Mouse (Mus musculus) spleen, adult 18-20 months (tissue): ENCODE measurements around the gene Farp1.

Experiments
- DNase-seq, 2 experiments: peaks; one replicate each; pipeline ENCODE4 v3.0.0; 2022; ENCODE audit warnings: mixed read lengths in 2 of 2

Farp1 gene

DNA sequence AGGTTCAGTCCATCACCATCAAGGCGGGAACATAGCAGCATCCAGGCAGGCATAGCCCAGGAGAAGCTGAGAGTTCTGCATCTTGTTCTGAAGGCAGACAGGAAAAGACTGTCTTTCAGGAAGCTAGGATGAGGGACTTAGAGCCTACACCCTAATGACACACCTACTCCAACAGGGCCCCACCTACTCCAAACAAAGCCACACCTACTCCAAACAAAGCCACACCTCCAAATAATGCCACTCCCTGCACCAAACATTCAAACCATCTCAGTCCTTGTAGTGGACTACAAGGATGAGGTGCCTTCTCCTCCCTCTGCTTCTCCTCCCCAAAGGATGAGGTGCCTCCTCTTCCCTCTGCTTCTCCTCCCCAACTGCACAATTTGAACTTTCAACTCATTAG, 23.5 kb downstream of the Farp1 start:
- DNase-seq = no peak

DNA sequence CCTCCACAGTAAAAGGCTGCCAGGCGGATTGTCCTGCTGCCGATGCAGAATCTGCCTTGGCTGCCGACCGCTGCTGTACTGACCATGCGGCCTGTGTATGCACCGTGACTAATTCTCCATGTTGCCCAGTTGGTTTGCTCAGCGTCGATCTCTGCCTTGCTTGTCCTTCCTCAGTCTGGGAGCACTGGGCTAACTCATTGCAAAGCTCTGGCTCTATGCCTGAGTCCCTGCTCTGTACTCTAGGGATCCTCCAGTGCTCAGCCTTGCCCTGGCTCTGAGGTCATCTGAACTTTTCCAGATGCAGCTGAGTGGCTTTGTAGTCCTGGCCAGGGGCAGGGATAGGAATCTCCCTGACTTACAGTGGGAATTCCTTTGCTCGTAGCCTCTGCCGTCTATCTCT, 24.3 kb downstream of the Farp1 start:
- DNase-seq = no peak

DNA sequence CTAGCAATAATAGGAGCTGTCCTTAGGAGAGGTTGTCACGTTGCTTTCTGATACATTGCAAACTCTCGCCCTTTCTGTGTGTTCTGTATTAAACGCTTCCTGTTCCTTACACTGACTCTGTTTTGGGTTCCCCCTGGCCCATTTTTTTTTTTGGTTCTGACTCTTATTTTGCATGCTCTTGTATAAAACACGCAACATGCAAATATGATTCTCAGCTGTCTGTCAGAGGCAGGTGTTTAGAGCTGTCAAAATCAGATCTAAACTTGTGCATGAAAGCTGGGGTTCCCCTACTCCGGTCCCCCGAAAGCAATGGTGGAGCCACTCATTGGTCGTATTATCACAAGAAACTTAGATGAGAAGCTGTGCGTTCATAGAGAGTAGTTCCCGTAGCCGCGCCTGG, 25.5 kb downstream of the Farp1 start:
- no peak for DNase-seq

DNA sequence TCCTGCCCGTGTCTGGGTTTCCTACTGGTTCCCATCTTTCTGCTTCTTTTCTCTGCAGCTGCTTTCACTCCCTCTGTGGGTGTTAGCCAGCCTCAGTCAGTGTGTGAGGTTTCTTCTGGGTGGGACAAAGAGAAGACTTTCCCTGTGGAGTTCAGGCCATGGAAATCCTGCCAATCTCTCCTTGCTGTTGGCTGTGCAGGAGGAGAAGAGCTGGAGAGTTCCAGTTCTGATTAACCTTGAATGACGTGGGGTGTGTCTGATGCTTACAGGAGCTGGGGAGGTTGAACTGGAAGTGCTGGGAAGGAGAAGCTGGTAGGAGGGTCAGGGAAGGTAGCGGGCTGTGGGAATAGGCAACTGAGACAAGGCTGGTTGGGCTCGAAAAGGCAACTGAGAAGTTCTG, 26.7 kb downstream of the Farp1 start:
- DNase-seq = no peak

DNA sequence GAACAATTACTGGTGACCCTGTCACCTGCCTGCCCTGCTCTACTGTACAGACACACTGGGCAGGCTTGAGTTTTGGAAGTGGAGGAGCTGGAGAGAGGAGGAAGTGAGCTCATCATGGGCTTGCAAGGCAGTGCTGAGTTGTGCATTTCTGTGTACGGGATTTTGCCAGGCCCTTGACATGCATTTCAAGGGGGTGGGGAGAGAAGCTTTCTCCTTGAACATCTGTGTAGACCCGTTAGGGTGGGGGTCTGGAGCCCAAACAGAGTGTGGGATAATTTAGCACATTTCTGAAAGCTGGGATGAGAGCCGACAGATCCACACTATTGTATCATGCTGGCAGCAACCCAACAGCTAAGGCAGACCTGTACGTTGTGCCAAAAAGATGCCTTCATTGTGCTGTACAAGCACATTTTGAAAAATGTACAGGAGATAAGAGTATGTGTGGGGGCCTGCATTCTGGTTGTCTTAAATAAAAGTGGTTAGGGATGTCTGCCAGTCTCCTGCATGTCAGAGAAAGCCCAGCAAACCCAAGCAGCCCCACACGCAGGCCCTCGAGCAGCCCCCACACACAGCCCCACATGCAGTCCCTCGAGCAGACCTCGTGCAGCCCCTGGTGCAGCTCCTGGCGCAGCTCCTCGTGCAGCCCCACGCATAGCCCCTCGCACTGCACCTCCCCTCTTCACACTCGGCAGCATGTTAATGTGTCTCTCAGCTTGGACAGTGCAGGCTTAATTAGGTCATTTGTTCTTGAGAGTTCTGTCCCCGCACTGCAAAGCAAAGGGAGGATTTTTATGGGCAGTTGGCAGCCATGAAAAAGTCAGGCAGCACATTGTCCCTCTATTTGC, 27.5 kb downstream of the Farp1 start:
- DNase-seq = no peak

DNA sequence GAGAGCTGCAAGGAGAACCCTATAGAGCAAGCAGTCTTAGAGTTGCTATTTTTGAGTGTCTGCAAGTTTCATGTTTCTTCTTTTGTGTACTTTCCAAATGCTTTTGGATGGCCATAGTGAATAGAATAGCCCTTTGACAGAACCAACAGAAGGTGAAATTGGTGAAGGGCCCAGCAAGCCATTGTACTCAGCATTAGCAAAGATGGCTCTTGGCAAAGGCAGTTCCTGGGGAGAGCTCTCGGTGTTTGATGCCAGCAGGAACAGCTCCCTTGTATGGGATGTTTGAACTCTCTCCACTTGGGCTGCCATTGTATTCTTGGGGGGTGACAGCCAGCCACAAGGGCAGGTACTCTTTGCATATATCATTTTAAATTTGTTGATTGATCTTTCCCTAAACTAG, 29.7 kb downstream of the Farp1 start:
- no peak for DNase-seq

DNA sequence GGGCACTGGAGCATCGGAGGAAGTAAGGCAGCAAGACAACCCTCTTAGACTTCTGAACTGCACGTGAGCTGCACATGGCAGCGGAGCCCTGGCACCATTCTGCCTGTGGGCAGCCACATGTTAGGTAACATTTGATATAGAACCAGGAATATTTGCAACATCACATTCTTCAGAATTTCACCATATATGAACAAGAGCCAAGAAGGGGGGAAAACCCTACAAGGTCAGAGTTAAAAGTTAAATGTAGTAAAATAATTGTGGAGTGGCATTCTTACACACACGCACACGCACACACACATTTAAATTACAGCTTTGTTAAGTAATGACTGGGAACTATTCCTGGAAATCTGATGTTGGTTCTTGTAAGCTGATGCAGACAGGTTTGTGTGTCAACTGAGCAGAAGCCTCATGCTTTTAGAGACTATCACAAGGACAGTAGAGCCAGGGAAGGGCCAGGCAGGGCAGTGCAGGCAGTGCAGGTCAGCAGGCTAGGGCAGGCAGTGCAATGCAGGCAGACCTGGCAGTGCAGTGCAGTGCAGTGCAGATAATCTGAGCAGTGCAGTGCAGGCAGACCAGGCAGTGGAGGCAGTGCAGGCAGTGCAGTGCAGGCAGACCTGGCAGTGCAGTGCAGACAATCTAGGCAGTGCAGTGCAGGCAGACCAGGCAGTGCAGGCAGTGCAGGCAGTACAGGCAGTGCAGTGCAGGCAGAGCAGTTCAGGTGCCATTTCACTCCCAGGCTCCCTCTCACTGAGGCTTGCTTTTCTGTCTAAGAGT, 38.3 kb downstream of the Farp1 start:
- no peak for DNase-seq

- DNase-seq = no peak
Observed at GRCm38 (mm10) chr14:121074197-121074734, 39.3 kb downstream of the Farp1 start.

GRCm38 (mm10) chr14:121080739-121081138, 45.7 kb downstream of the Farp1 start:
- DNase-seq = no peak

- DNase-seq = no peak
Observed at GRCm38 (mm10) chr14:121082341-121082740, 47.3 kb downstream of the Farp1 start.

DNA sequence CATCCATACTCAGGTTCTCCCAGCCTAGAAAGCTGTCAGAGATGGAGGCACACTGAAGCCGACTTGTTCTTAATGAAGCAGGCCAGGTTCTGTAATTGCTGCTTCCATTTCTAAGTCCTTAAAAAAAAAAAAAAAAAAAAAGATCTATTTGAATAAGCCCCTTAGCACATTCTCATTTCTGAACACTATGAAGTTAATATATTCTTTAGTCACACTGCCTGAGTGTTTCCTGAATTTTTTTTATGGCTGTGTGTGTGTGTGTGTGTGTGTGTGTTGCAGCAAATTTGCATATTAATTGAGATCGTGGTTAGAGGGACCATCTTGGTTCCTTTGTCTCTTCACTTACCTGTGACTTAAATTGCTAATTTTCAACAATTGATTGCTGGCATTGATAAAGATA, 47.8 kb downstream of the Farp1 start:
- no peak for DNase-seq

DNA sequence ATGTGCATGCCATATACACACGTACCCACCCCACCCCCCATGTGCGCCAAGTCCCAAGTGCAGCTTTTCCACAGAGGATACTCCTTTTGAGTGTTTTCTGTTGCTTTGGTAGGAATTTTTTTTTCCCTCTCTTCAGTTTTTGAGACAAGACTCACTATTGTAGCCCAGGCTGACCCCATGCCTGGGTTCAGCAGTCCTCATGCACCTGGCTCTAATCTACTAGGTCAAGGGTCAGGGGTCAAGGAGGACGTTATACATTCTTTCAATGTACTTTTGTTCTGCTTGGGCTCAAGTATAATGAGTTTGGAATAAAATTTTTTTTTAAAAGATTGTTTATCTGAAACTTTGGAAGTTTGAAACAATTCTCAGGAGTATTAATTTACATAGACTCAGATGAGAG, 48.4 kb downstream of the Farp1 start:
- DNase-seq = no peak

DNA sequence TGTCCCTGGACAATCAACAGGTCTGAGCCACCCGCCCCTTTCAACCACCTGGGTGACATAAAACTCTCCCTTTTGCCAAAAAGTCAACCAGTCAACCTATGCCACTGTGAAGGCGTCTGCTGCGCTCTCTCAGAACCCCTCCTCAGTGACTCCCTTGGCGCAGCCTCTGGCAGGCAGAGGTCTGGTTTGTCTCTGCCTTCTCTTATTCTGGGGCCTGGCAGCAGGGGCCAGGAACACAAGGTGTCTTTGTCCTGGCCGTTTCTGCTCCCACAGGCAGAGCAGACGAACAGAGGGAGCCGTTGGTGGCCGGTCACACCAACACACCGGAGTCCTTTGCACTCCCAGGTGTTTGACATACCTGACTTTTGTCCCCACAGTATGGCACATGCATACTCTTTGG, 57.5 kb downstream of the Farp1 start:
- no peak for DNase-seq

DNA sequence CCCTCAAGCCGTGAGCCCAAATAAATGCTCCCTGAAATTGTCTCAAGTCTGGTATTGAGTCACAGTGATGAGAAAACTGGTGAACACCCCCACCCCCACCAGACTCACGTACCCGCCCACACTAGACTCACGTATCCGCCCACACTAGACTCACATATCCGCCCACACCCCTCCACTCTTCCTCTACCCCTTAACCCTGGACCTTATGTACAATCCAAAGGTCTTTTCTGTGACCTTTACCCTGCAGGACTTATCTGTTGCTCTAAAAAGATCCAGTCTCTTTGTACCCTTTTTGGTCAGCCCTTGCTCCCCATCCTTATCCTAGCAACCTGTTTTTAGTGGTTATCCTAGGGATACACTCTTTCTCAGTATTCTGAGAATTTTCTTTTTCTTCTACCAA, 58.9 kb downstream of the Farp1 start:
- DNase-seq = no peak

GRCm38 (mm10) chr14:121097640-121098435, 62.8 kb downstream of the Farp1 start:
- DNase-seq = no peak

DNA sequence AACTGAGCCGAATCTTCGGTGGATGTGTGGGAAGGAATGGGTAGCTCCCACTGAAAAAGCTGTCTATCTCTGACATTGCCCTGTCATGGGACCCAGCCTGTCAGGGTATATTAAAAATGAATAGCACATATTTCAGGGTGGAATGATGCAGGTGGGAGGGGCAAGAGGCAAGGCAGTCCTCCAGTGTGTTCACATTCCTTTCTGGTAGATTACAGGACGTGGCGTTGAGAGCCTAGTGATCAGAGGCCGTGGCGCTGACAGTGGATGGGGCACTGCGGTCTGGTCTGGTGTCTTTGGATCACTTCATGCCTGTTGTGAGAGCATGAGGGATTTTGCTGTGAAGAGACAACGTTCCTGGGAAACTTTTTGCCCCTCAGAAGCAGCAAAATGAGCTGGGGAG, 64.1 kb downstream of the Farp1 start:
- no peak for DNase-seq

DNA sequence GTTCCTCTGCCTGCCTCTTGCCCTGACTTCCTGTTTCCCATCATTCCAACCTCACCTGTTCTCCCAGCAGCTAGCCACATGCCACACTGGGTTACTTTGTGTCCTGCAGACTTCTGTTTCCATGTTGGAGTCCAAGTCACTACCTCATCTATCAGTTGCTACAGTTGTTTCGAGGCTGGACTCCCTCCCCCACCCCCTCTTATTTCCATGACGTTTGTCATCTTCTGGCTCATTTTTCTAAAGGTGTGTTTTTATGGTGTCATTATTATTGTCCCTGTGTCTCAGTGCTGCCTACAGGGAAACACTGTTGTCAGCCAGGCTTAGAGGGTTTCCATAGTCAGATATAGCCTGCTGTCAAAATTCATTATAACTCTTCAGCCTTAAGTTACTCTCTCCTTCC, 64.9 kb downstream of the Farp1 start:
- no peak for DNase-seq

- no peak for DNase-seq
Observed at GRCm38 (mm10) chr14:121100829-121101228, 65.8 kb downstream of the Farp1 start.

DNA sequence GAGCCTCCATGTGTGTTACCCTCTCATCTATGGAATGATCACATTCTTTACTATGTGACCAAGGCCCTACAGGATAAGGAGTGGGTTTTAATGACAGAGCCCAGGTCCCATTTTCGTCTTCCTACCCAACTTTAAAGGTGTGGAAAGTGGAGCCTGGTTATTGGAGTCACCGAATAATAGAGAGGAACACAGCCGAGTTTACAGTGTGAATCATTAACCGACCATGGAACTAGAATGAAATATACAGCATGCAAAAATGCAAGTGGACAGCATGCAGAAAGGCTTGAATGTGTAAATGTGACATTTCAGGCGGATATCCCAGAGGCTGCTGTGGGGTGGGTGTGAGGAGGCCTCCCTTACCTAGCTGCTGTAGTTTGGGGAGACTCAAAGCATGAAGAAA, 66.5 kb downstream of the Farp1 start:
- no peak for DNase-seq

- DNase-seq = no peak
Observed at GRCm38 (mm10) chr14:121102599-121102998, 67.6 kb downstream of the Farp1 start.

DNA sequence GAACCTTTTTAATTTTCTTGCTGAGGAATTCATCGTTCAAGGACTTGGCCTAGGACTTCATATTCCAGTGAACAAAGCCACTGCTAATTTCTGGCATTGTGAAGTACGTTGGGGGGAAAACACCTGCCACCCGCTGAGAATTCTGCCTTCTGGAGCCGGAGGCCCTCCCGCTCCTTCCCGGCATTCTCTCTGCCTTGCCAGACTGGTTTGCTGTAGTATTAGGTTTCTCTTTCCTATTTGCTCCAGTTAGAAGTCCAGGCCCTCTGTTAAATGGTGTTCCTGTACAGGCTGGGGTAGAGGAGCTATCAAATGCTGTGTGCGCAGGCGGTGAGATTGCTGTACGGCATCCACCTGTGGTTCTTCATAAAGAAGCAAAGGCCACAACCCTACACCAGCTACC, 68.5 kb downstream of the Farp1 start:
- DNase-seq = no peak

- DNase-seq = no peak
Observed at GRCm38 (mm10) chr14:121104760-121105329, 69.8 kb downstream of the Farp1 start.

DNA sequence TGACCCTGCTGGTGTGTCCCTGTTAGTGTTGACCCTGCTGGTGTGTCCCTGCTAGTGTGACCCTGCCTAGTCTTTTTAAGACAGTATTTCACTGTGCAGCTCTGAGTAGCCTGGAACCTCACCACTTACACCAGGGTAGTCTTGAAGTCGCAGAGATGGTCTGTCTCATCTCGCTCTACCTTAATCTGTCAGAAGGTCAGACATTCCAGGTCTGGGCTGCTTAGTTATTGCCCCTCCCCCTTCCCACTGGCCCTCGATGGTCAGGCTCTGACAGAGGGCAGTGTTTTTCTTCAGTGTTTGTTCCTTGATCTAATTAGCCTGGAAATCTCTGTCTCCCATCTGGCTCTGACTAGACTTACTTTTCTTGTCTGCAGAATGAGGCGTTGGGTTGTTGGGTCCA, 71.9 kb downstream of the Farp1 start:
- DNase-seq = no peak
